ENCODE assay signal across 24 mouse cellular contexts in the genomic region with DNA sequence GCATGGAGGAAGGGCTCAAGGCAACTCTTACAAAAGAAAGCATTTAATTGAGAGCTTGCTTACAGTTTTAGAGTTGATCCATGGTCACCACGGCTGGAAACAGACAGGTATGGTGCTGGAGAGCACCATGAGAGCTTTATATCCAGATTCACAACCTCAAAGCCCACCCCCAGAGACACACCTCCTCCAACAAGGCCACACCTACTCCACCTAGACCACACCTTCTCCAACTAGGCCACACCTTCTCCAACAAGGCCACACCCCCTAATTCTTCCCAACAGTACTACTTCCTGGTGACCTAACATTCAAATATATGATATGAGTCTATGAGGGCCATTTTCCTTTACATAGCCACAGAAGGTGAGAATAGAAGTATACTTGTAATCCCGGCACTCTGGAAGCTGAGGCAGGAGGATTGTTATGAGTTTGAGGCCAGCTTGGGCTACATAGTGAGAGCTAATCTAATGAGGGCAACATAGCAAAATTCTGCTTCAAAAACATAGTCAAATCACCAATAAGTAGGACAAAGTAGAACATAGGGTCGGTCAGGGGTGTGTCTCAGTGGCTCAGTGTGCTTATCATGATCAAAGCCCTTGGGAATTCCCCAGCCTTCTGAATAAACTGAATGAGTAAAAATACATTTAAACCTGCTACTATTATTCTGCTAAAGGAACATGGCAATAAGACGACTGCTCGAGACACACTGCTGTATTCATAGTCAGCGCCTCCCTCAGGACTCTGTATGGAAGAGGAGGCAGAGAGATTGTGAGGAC.
DNase-seq lines count a peak whose midpoint lies in the region; ATAC-seq and TF ChIP-seq lines count a peak whose summit lies in the region.
"Had no signal": no experiment of that assay in that cellular context is flagged by ENCODE, and none has a peak within 500 bp of the region (broad histone marks: within the 10 kb centered on the region; RNA-seq: fewer than 3 reads in every experiment).

No protein-coding gene starts in this region.

- no peak for TF ChIP-seq POLR2A in lung, adult 2 months (IDR thresholded peaks at IDR 0.05; ENCODE audit: borderline replicate concordance, extremely low read depth, low read depth, low read length)

- no peak overlapping the region for H3K9ac ChIP-seq in forebrain, embryonic 12.5 days
- H3K9ac ChIP-seq in forebrain, embryonic 13.5 days, result no peak overlapping the region
- no peak overlapping the region for H3K9ac ChIP-seq in lung, embryonic 15.5 days
- H3K9ac ChIP-seq: embryonic facial prominence, embryonic 13.5 days; forebrain, embryonic 15.5 days; heart, embryonic 15.5 days; liver, postnatal 0 days; midbrain, embryonic 13.5 days had no signal

- peaks cover 28% of the 10 kb centered on the region for H3K4me1 ChIP-seq in forebrain, embryonic 12.5 days
- H3K4me1 ChIP-seq in forebrain, embryonic 13.5 days, result peaks cover 29% of the 10 kb centered on the region
- H3K4me1 ChIP-seq in lung, embryonic 15.5 days, result peaks cover 72% of the 10 kb centered on the region
- H3K4me1 ChIP-seq in lung, adult 2 months (ENCODE audit: control insufficient read depth, insufficient read depth, low read length), result peaks cover 10% of the 10 kb centered on the region
- peaks cover 80% of the 10 kb centered on the region for H3K4me1 ChIP-seq in limb, embryonic 10.5 days

- no peak for TF ChIP-seq CTCF in lung, adult 2 months (IDR thresholded peaks at IDR 0.05; ENCODE audit: insufficient read depth, low read length)

- H3K36me3 ChIP-seq in forebrain, embryonic 12.5 days (replicated peaks), result no peaks in the 10 kb centered on the region
- no peaks in the 10 kb centered on the region for H3K36me3 ChIP-seq in forebrain, embryonic 13.5 days (ENCODE audit: poor library complexity, severe bottlenecking)
- no peaks in the 10 kb centered on the region for H3K36me3 ChIP-seq in lung, embryonic 15.5 days
- no peaks in the 10 kb centered on the region for H3K36me3 ChIP-seq in limb, embryonic 10.5 days
- H3K36me3 ChIP-seq: embryonic facial prominence, embryonic 13.5 days; forebrain, embryonic 15.5 days; heart, embryonic 15.5 days; midbrain, embryonic 13.5 days had no signal

- no peaks in the 10 kb centered on the region for H3K27me3 ChIP-seq in forebrain, embryonic 12.5 days
- no peaks in the 10 kb centered on the region for H3K27me3 ChIP-seq in forebrain, embryonic 13.5 days
- H3K27me3 ChIP-seq in lung, embryonic 15.5 days, result no peaks in the 10 kb centered on the region
- no peaks in the 10 kb centered on the region for H3K27me3 ChIP-seq in limb, embryonic 10.5 days (ENCODE audit: low read depth, poor library complexity, severe bottlenecking)
- H3K27me3 ChIP-seq: embryonic facial prominence, embryonic 13.5 days; forebrain, embryonic 15.5 days; heart, embryonic 15.5 days; midbrain, embryonic 13.5 days had no signal

- 0 out of 2 replicates have a peak overlapping the region, but pooled peaks have one; percentile 19 for H3K27ac ChIP-seq in forebrain, embryonic 12.5 days
- no peak overlapping the region for H3K27ac ChIP-seq in forebrain, embryonic 13.5 days
- peak overlapping the region; percentile 42; the same call in 1 of the 2 replicates for H3K27ac ChIP-seq in lung, embryonic 15.5 days
- no peak overlapping the region for H3K27ac ChIP-seq in limb, embryonic 10.5 days
- H3K27ac ChIP-seq: forebrain, embryonic 15.5 days; kidney, postnatal 0 days; midbrain, embryonic 13.5 days had no signal

- H3K9me3 ChIP-seq in forebrain, embryonic 12.5 days, result no peaks in the 10 kb centered on the region
- H3K9me3 ChIP-seq in forebrain, embryonic 13.5 days (replicated peaks), result no peaks in the 10 kb centered on the region
- no peaks in the 10 kb centered on the region for H3K9me3 ChIP-seq in lung, embryonic 15.5 days
- H3K9me3 ChIP-seq in limb, embryonic 10.5 days (replicated peaks), result no peaks in the 10 kb centered on the region
- H3K9me3 ChIP-seq: forebrain, embryonic 15.5 days; heart, embryonic 15.5 days; midbrain, embryonic 13.5 days had no signal

- no peak for ATAC-seq in forebrain, embryonic 12.5 days (ENCODE audit: low FRiP score)
- no peak for ATAC-seq in forebrain, embryonic 13.5 days
- no peak for ATAC-seq in lung, embryonic 15.5 days (ENCODE audit: borderline replicate concordance, extremely low read depth, low FRiP score, low TSS enrichment)
- ATAC-seq in inflammation-experienced regulatory T-cells, adult 6 months, result peak; percentile 61
- ATAC-seq: forebrain, embryonic 15.5 days; hindbrain, embryonic 16.5 days; liver, postnatal 0 days; midbrain, embryonic 13.5 days had no signal

- H3K4me3 ChIP-seq in forebrain, embryonic 12.5 days (replicated peaks), result no peak overlapping the region
- H3K4me3 ChIP-seq in forebrain, embryonic 13.5 days, result no peak overlapping the region
- no peak overlapping the region for H3K4me3 ChIP-seq in lung, embryonic 15.5 days
- no peak overlapping the region for H3K4me3 ChIP-seq in lung, adult 2 months (replicated peaks; ENCODE audit: extremely low read depth, low read depth, low read length)
- no peak overlapping the region for H3K4me3 ChIP-seq in limb, embryonic 10.5 days
- H3K4me3 ChIP-seq: embryonic facial prominence, embryonic 13.5 days; erythroblast, embryonic 14.5 days; forebrain, embryonic 15.5 days; heart, embryonic 15.5 days; midbrain, embryonic 13.5 days had no signal

- no peak for DNase-seq in lung, adult 2 months
- DNase-seq in R1 (ENCODE audit: low read depth, low spot score), result peak; percentile 59
- no peak for DNase-seq in right cerebral cortex, postnatal 14 days
- DNase-seq in limb, embryonic 10.5 days (ENCODE audit: low spot score), result no peak
- DNase-seq: adrenal gland, adult 2 months; cerebellum, adult 18-20 months; cerebellum, postnatal 14 days; gastrocnemius, postnatal 14 days; heart, adult 18-20 months; kidney, adult 11 months; liver, postnatal 0 days; lung, postnatal 14 days had no signal

- H3K4me2 ChIP-seq in forebrain, embryonic 12.5 days, result no peak overlapping the region
- no peak overlapping the region for H3K4me2 ChIP-seq in forebrain, embryonic 13.5 days
- H3K4me2 ChIP-seq in lung, embryonic 15.5 days, result no peak overlapping the region
- H3K4me2 ChIP-seq: embryonic facial prominence, embryonic 13.5 days; forebrain, embryonic 15.5 days; heart, embryonic 15.5 days; liver, embryonic 11.5 days; midbrain, embryonic 13.5 days had no signal

- 93% methylated on average over 6 of the region's 6 CpGs for WGBS in forebrain, embryonic 12.5 days
- 91% methylated on average over 6 of the region's 6 CpGs for WGBS in forebrain, embryonic 13.5 days
- WGBS in lung, embryonic 15.5 days, result 78% methylated on average over 6 of the region's 6 CpGs
- WGBS in lung, adult 2 months, result 67% methylated on average over 6 of the region's 6 CpGs
- 90% methylated on average over 6 of the region's 6 CpGs for WGBS in limb, embryonic 10.5 days

Comparison
In these comparisons a context has a peak if more than half of its experiments do, and no peak if none do; other contexts are left out.
1. H3K27ac ChIP-seq: peak in forebrain, embryonic 12.5 days (single experiment) and lung, embryonic 15.5 days (single experiment); none in forebrain, embryonic 13.5 days (single experiment) and limb, embryonic 10.5 days (single experiment).